Mouse (Mus musculus): ENCODE results near the gene Ndufa3. TPM values are rescaled to one million over a fixed set of nuclear protein-coding genes. Genes with fewer than 3 reads are reported as not detected.
A peak's percentile ranks its signal among the peaks of the same experiment; 100 is the strongest.

Gene Ndufa3
- total and polyA plus RNA-seq, 2 experiments from 2014 or later = 258 to 464 TPM

GRCm38 (mm10) chr7:3645488-3646025 is 28.4 kb downstream of the Ndufa3 start:
- H3K4me2 ChIP-seq (ENCODE audit: low read depth) = peak overlapping the region; percentile 74
- H3K4me3 ChIP-seq (ENCODE audit: low read depth, low read length) = peak overlapping the region; percentile 92
- DNase-seq (no peak), ATAC-seq (no peak)
- TF ChIP-seq CTCF (IDR thresholded peaks at IDR 0.05; ENCODE audit: low read depth) = no peak
- peak overlapping the region; percentile 97 for H3K27ac ChIP-seq (ENCODE audit: low read depth, low read length)
- peak overlapping the region; percentile 94 for H3K9ac ChIP-seq
- H3K4me1 ChIP-seq (ENCODE audit: insufficient read depth) = peaks cover 21% of the 10 kb centered on the region
- H3K9me3 ChIP-seq (ENCODE audit: low read length) = no peaks in the 10 kb centered on the region
- peaks cover 8% of the 10 kb centered on the region for H3K36me3 ChIP-seq (ENCODE audit: insufficient read depth)
- no peaks in the 10 kb centered on the region for H3K27me3 ChIP-seq (ENCODE audit: insufficient read depth, low read length)
- under 1% methylated on average over 53 of the region's 58 CpGs for WGBS

GRCm38 (mm10) chr7:3646188-3646587 is 29.0 kb downstream of the Ndufa3 start:
- Histone ChIP-seq H3K4me3 (ENCODE audit: low read depth, low read length) (peak overlapping the region; percentile 92), H3K4me2 (ENCODE audit: low read depth) (peak overlapping the region; percentile 74), H3K36me3 (ENCODE audit: insufficient read depth) (peaks cover 8% of the 10 kb centered on the region), H3K9ac (peak overlapping the region; percentile 94), H3K27ac (ENCODE audit: low read depth, low read length) (no peak overlapping the region), H3K9me3 (ENCODE audit: low read length) (no peaks in the 10 kb centered on the region), H3K4me1 (ENCODE audit: insufficient read depth) (peaks cover 21% of the 10 kb centered on the region), H3K27me3 (ENCODE audit: insufficient read depth, low read length) (no peaks in the 10 kb centered on the region)
- no peak for TF ChIP-seq CTCF (IDR thresholded peaks at IDR 0.05; ENCODE audit: low read depth)
- 17% methylated on average over 9 of the region's 9 CpGs for WGBS
- ATAC-seq = no peak
- DNase-seq = peak; percentile 2

GRCm38 (mm10) chr7:3646641-3647040 is 29.5 kb downstream of the Ndufa3 start:
- WGBS = 71% methylated on average over 4 of the region's 4 CpGs
- H3K9me3 ChIP-seq (ENCODE audit: low read length) = no peaks in the 10 kb centered on the region
- peak overlapping the region; percentile 94 for H3K9ac ChIP-seq
- no peak for TF ChIP-seq CTCF (IDR thresholded peaks at IDR 0.05; ENCODE audit: low read depth)
- peak overlapping the region; percentile 92 for H3K4me3 ChIP-seq (ENCODE audit: low read depth, low read length)
- H3K36me3 ChIP-seq (ENCODE audit: insufficient read depth) = peaks cover 11% of the 10 kb centered on the region; the same call in 1 of the 2 replicates
- ATAC-seq (no peak), DNase-seq (no peak)
- no peaks in the 10 kb centered on the region for H3K27me3 ChIP-seq (ENCODE audit: insufficient read depth, low read length)
- peaks cover 21% of the 10 kb centered on the region for H3K4me1 ChIP-seq (ENCODE audit: insufficient read depth)
- H3K4me2 ChIP-seq (ENCODE audit: low read depth) = peak overlapping the region; percentile 74
- no peak overlapping the region for H3K27ac ChIP-seq (ENCODE audit: low read depth, low read length)

GRCm38 (mm10) chr7:3656966-3657365 is 39.8 kb downstream of the Ndufa3 start:
- WGBS = 87% methylated on average over 4 of the region's 4 CpGs
- Histone ChIP-seq H3K4me3 (ENCODE audit: low read depth, low read length) (no peak overlapping the region), H3K4me1 (ENCODE audit: insufficient read depth) (no peaks in the 10 kb centered on the region), H3K36me3 (ENCODE audit: insufficient read depth) (peaks cover 97% of the 10 kb centered on the region), H3K9me3 (ENCODE audit: low read length) (no peaks in the 10 kb centered on the region), H3K9ac (no peak overlapping the region), H3K27ac (ENCODE audit: low read depth, low read length) (no peak overlapping the region), H3K27me3 (ENCODE audit: insufficient read depth, low read length) (no peaks in the 10 kb centered on the region), H3K4me2 (ENCODE audit: low read depth) (no peak overlapping the region)
- TF ChIP-seq CTCF (IDR thresholded peaks at IDR 0.05; ENCODE audit: low read depth) = no peak
- no peak for ATAC-seq
- no peak for DNase-seq

- H3K36me3 ChIP-seq (ENCODE audit: insufficient read depth) = peaks cover 93% of the 10 kb centered on the region
- no peak overlapping the region for H3K4me2 ChIP-seq (ENCODE audit: low read depth)
- TF ChIP-seq CTCF (IDR thresholded peaks at IDR 0.05; ENCODE audit: low read depth) = no peak
- ATAC-seq = no peak
- no peaks in the 10 kb centered on the region for H3K9me3 ChIP-seq (ENCODE audit: low read length)
- H3K27ac ChIP-seq (ENCODE audit: low read depth, low read length) = no peak overlapping the region
- no peak for DNase-seq
- no peak overlapping the region for H3K4me3 ChIP-seq (ENCODE audit: low read depth, low read length)
- no peaks in the 10 kb centered on the region for H3K27me3 ChIP-seq (ENCODE audit: insufficient read depth, low read length)
- WGBS = 94% methylated on average over 14 of the region's 14 CpGs
- no peaks in the 10 kb centered on the region for H3K4me1 ChIP-seq (ENCODE audit: insufficient read depth)
- no peak overlapping the region for H3K9ac ChIP-seq
Observed at GRCm38 (mm10) chr7:3658578-3658977, 41.4 kb downstream of the Ndufa3 start.

GRCm38 (mm10) chr7:3664524-3665214 is 47.5 kb downstream of the Ndufa3 start:
- peak overlapping the region; percentile 70 for H3K27ac ChIP-seq (ENCODE audit: low read depth, low read length)
- DNase-seq = no peak

More at GRCm38 (mm10) chr7:3664524-3665214, 47.5 kb downstream of the Ndufa3 start:
- peak overlapping the region; percentile 56 for H3K9ac ChIP-seq
- ATAC-seq = peak; percentile 8
- peak overlapping the region; percentile 83 for H3K4me2 ChIP-seq (ENCODE audit: low read depth)
- H3K9me3 ChIP-seq (ENCODE audit: low read length) = no peaks in the 10 kb centered on the region
- TF ChIP-seq CTCF (IDR thresholded peaks at IDR 0.05; ENCODE audit: low read depth) = no peak
- WGBS = 21% methylated on average over 15 of the region's 15 CpGs
- H3K4me1 ChIP-seq (ENCODE audit: insufficient read depth) = peaks cover 8% of the 10 kb centered on the region; the same call in 1 of the 2 replicates
- H3K4me3 ChIP-seq (ENCODE audit: low read depth, low read length) = peak overlapping the region; percentile 61
- H3K27me3 ChIP-seq (ENCODE audit: insufficient read depth, low read length) = no peaks in the 10 kb centered on the region
- peaks cover 32% of the 10 kb centered on the region for H3K36me3 ChIP-seq (ENCODE audit: insufficient read depth)
